Mouse (Mus musculus) ES-E14 (cell line): ENCODE results near the gene Ddb1.

ENCODE experiments used
- HCFC1 ChIP-seq: IDR thresholded peaks from 2 replicates; pipeline ENCODE4 v1.6.1; 2012; ENCODE audit warnings: low read length, inconsistent platforms, borderline replicate concordance; ENCODE audit not compliant: insufficient read depth
- ZNF384 ChIP-seq: IDR thresholded peaks from 2 replicates; pipeline ENCODE4 v1.6.1; 2012; ENCODE audit warnings: low read depth, low read length, inconsistent platforms

DNA sequence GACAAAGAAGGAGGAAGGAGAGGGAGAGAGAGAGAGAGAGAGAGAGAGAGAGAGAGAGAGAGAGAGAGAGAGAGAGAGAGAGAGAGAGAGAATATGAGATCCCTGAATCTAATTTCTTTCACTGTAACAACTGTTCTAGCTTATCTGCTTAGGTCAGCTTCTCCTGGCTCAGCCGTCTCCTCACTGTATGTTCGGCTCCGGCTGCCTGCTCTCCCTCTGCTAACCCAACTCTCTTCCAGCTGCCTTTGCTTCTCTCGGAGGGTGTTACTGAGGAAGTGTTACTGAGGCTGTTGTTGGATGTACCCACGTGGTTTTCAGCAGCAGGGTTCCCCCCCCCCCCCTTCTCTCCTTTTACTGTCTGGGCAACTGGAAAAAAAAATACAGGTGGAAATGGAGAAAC is 35.0 kb downstream of the Ddb1 start:
- no peak for TF ChIP-seq HCFC1
- TF ChIP-seq ZNF384, result no peak
